Mouse (Mus musculus) central nervous system, embryonic 18 days (tissue): ENCODE measurements around the gene Larp7. TPM values are rescaled to one million over a fixed set of nuclear protein-coding genes. Genes with fewer than 3 reads are reported as not detected.

ENCODE experiments used
- polyA plus RNA-seq: library from polyadenylated mRNA; depleted of rRNA; stranded (reverse); fragments of >200 nt; gene quantifications from 2 replicates; pipeline ENCODE4 v1.2.3, GENCODE M21; 2012; rRNA removed

Gene Larp7
- polyA plus RNA-seq: 17.4 and 19.9 TPM in 2 replicates

DNA sequence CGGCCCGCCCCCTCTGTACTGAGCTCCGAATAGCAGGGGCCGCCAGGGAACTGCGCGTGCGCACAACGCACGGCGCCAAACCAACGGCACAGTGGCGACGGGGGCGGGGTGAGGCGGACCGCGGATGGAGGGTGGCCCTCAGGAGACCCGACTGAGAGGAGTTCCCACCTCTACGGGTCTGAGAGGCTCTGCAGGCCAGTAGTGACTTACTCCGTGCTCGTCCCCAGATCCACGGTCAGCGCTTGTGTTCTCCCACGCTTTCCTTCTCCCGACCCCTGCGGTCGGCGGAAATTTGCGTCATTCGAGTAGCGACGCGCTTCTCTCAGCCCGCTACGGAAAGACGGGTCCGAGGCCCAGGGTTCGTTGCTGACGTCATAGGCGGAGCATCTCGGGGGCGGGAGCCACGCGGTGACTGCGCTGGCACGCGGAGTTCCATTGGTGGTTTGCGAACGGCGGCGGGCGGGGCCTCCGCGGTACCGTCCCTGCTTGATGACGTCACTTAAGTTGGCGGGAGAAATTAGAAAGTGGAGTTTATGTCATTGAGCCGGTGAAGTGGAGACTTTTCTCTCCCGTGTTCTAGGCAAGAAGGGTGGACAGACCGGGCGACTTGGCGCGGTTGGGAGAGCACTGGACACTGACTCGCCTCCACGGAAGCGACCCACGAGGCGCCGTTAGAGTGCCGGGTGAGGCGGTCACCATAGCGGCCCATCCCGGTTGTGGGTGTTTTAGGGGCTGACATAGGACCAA is at the start of gene Larp7, which contains the start of gene Zgrf1:
Gene Larp7 (minus strand): TSS at position 377 of the 747 bp plus-strand sequence.
Gene Zgrf1 (plus strand): TSS at position 517 of the 747 bp plus-strand sequence.

DNA sequence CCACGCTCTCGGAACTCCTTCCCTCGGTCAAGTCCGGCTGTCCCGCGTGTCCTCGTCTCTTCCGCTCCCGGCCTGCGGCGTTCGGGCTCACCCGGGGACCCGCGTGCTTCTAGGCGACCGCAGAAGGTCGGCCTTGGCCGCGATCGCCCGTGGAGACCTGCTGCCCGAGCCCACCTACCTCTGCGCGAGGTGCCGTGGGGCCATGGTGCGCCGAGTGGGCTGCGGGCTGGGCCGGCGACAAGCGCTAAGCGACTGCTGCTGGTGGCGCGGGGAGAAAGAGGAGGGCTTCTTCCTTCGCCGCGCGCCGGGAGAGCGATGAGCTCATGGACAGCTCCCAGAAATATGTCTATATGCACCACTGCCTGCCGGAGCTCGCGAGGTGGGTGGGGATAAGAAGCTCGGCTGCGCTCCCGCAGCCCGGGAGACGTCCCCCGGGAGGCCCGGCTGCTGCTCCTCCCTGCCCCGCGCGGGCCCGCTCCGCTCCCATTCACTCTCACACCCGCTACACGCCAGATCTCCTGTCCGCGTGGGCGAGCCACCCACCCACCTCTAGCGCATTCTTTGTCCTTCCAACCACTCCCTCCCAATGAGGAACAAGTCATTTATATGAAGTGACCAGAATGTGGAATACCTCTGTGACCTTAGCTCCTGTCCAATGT is 54.3 kb downstream of the Larp7 start, which contains the start of gene Ank2:
Gene Ank2 (minus strand): TSS at position 609 of the 659 bp plus-strand sequence.

Other genes with a start within 250 kb of the Larp7 start
- 180 and 184 TPM in 2 replicates for gene Ank2, start 54.0 kb downstream of the Larp7 start, polyA plus RNA-seq
- gene Zgrf1, start 140 bp upstream of the Larp7 start, polyA plus RNA-seq: 5.0 and 5.3 TPM in 2 replicates
- 10.7 and 11.1 TPM in 2 replicates for gene Neurog2, start 79.8 kb upstream of the Larp7 start, polyA plus RNA-seq
- 1.3 and 1.8 TPM in 2 replicates for gene Alpk1, start 227.2 kb upstream of the Larp7 start, polyA plus RNA-seq
- 1.9 and 2.1 TPM in 2 replicates for gene Tifa, start 236.5 kb upstream of the Larp7 start, polyA plus RNA-seq